ENCODE assay signal across 15 mouse cellular contexts in the genomic region with DNA sequence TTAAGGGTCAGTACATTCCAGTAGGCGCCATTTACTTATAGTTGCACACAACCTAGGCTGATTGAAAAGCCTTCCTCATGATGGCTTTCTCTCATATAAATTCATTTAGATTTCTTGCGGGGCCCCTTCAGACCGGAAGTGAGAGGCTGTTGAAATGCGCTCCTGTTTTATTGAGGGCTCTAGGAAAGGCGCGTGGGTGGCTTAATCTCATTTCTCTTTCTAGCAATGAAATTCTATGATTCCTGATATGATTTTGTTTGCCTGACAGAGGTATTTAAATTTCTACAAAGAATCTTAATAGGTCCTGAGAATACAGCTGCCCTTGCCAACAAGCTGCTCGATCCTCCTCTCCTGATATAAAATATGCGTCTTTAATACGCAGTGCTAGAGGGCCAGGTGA. TPM values are rescaled to one million over a fixed set of nuclear protein-coding genes. Genes with fewer than 3 reads are reported as not detected.
A peak's percentile ranks its signal among the peaks of the same experiment; 100 is the strongest.
DNase-seq lines count a peak whose midpoint lies in the region; ATAC-seq lines count a peak whose summit lies in the region.
"Had no signal": no experiment of that assay in that cellular context is flagged by ENCODE, and none has a peak within 500 bp of the region (broad histone marks: within the 10 kb centered on the region; RNA-seq: fewer than 3 reads in every experiment).

No protein-coding gene starts in this region.

- DNase-seq in heart, postnatal 4 days: no peak
- DNase-seq in layer of hippocampus, adult 18-20 months (ENCODE audit: low spot score in 2 of 2): no peak
- DNase-seq in lung, postnatal 4 days: no peak
- DNase-seq: cerebellum, adult 11 months; gastrocnemius, postnatal 14 days; layer of hippocampus, adult 9-11 months; liver, postnatal 0 days; retina, postnatal 1 day had no signal

- H3K27ac ChIP-seq in embryonic facial prominence, embryonic 13.5 days: no peak overlapping the region
- H3K27ac ChIP-seq in forebrain, embryonic 13.5 days: peak overlapping the region; percentile 69
- 0 out of 2 replicates have a peak overlapping the region, but pooled peaks have one; percentile 41 for H3K27ac ChIP-seq in hindbrain, embryonic 15.5 days (replicated peaks)
- peak overlapping the region; percentile 24 for H3K27ac ChIP-seq in midbrain, embryonic 16.5 days (ENCODE audit: low read length)
- H3K27ac ChIP-seq: heart, embryonic 13.5 days; stomach, embryonic 15.5 days had no signal

- no peaks in the 10 kb centered on the region for H3K9me3 ChIP-seq in embryonic facial prominence, embryonic 13.5 days
- H3K9me3 ChIP-seq in forebrain, embryonic 13.5 days (replicated peaks): no peaks in the 10 kb centered on the region
- no peaks in the 10 kb centered on the region for H3K9me3 ChIP-seq in hindbrain, embryonic 15.5 days
- H3K9me3 ChIP-seq in midbrain, embryonic 16.5 days (replicated peaks; ENCODE audit: control insufficient read depth, low read length, poor library complexity, severe bottlenecking): no peaks in the 10 kb centered on the region
- H3K9me3 ChIP-seq: heart, embryonic 13.5 days; stomach, embryonic 15.5 days had no signal

- H3K9ac ChIP-seq in embryonic facial prominence, embryonic 13.5 days: peak overlapping the region; percentile 49; the same call in 1 of the 2 replicates
- H3K9ac ChIP-seq in forebrain, embryonic 13.5 days: peak overlapping the region; percentile 100
- peak overlapping the region; percentile 31 for H3K9ac ChIP-seq in hindbrain, embryonic 15.5 days
- peak overlapping the region; percentile 40 for H3K9ac ChIP-seq in midbrain, embryonic 16.5 days (ENCODE audit: low read depth, low read length)
- H3K9ac ChIP-seq: heart, embryonic 13.5 days; liver, postnatal 0 days had no signal

- no peak for ATAC-seq in embryonic facial prominence, embryonic 13.5 days (ENCODE audit: insufficient number of reproducible peaks, insufficient read depth, low FRiP score, low TSS enrichment, low read depth)
- ATAC-seq in forebrain, embryonic 13.5 days: no peak
- ATAC-seq in hindbrain, embryonic 15.5 days (ENCODE audit: low FRiP score, low read depth): no peak
- ATAC-seq in midbrain, embryonic 16.5 days: no peak
- ATAC-seq: liver, postnatal 0 days had no signal

- WGBS in embryonic facial prominence, embryonic 13.5 days: 71% methylated on average over 9 of the region's 9 CpGs
- WGBS in forebrain, embryonic 13.5 days: 62% methylated on average over 9 of the region's 9 CpGs
- 48% methylated on average over 9 of the region's 9 CpGs for WGBS in hindbrain, embryonic 15.5 days
- 34% methylated on average over 9 of the region's 9 CpGs for whole genome bisulfite sequencing in midbrain, embryonic 16.5 days

- H3K36me3 ChIP-seq in embryonic facial prominence, embryonic 13.5 days: peaks cover 53% of the 10 kb centered on the region
- peaks cover 74% of the 10 kb centered on the region for H3K36me3 ChIP-seq in forebrain, embryonic 13.5 days (ENCODE audit: poor library complexity, severe bottlenecking)
- no peaks in the 10 kb centered on the region for H3K36me3 ChIP-seq in hindbrain, embryonic 15.5 days
- no peaks in the 10 kb centered on the region for H3K36me3 ChIP-seq in midbrain, embryonic 16.5 days (ENCODE audit: control insufficient read depth, insufficient read depth, low read length)

- H3K4me3 ChIP-seq in embryonic facial prominence, embryonic 13.5 days: peak overlapping the region; percentile 93
- H3K4me3 ChIP-seq in forebrain, embryonic 13.5 days: peak overlapping the region; percentile 98
- H3K4me3 ChIP-seq in hindbrain, embryonic 15.5 days: peak overlapping the region; percentile 92
- peak overlapping the region; percentile 77 for H3K4me3 ChIP-seq in midbrain, embryonic 16.5 days (ENCODE audit: low read depth, low read length)
- H3K4me3 ChIP-seq: heart, embryonic 13.5 days; stomach, embryonic 15.5 days had no signal

- peaks cover 94% of the 10 kb centered on the region for H3K4me1 ChIP-seq in embryonic facial prominence, embryonic 13.5 days
- peaks cover 91% of the 10 kb centered on the region for H3K4me1 ChIP-seq in forebrain, embryonic 13.5 days
- peaks cover 85% of the 10 kb centered on the region for H3K4me1 ChIP-seq in hindbrain, embryonic 15.5 days (replicated peaks)
- peaks cover 79% of the 10 kb centered on the region for H3K4me1 ChIP-seq in midbrain, embryonic 16.5 days (ENCODE audit: control insufficient read depth, insufficient read depth, low read length)

- no peaks in the 10 kb centered on the region; the same call in 1 of the 2 replicates for H3K27me3 ChIP-seq in embryonic facial prominence, embryonic 13.5 days
- no peaks in the 10 kb centered on the region for H3K27me3 ChIP-seq in forebrain, embryonic 13.5 days
- H3K27me3 ChIP-seq in hindbrain, embryonic 15.5 days: no peaks in the 10 kb centered on the region
- no peaks in the 10 kb centered on the region for H3K27me3 ChIP-seq in midbrain, embryonic 16.5 days (ENCODE audit: control insufficient read depth, insufficient read depth, low read depth, low read length)

- H3K4me2 ChIP-seq in embryonic facial prominence, embryonic 13.5 days: peak overlapping the region; percentile 97
- peak overlapping the region; percentile 96 for H3K4me2 ChIP-seq in forebrain, embryonic 13.5 days
- H3K4me2 ChIP-seq in hindbrain, embryonic 15.5 days: peak overlapping the region; percentile 88
- H3K4me2 ChIP-seq in midbrain, embryonic 16.5 days (ENCODE audit: low read length): peak overlapping the region; percentile 98

RNA-seq across cellular contexts. Expression of a gene that starts 8.7 kb away (rescaled TPM):
- 46.6 and 51.3 TPM in 2 replicates for polyA plus RNA-seq in embryonic facial prominence, embryonic 13.5 days (2015; fragmentation: Nextera tagmentation; extraction: Ambion mirVana)
- 81.0 and 89.3 TPM in 2 replicates for polyA plus RNA-seq in forebrain, embryonic 13.5 days (2015; fragmentation: Nextera tagmentation; extraction: Ambion mirVana)
- 38.7 and 40.3 TPM in 2 replicates for polyA plus RNA-seq in hindbrain, embryonic 15.5 days (2015; fragmentation: Nextera tagmentation; extraction: Ambion mirVana)
- 41.6 and 50.3 TPM in 2 replicates for polyA plus RNA-seq in midbrain, embryonic 16.5 days (2015; fragmentation: Nextera tagmentation; extraction: Ambion mirVana)
- 10 to 100 TPM; 16.5 to 17.7 TPM for total RNA-seq in heart, postnatal 4 days (2021)
- total RNA-seq in layer of hippocampus, adult 18-20 months (2021): 10 to 100 TPM; 39.1 to 41.8 TPM
- total RNA-seq: CH12.LX had no signal

Comparison
In these comparisons a context has a peak if more than half of its experiments do, and no peak if none do; other contexts are left out.
1. H3K9ac ChIP-seq: peak in every context shown above with its lines; median percentile 100 in forebrain, embryonic 13.5 days; 49 in embryonic facial prominence, embryonic 13.5 days; 40 in midbrain, embryonic 16.5 days; 31 in hindbrain, embryonic 15.5 days.